Mouse (Mus musculus) ES-Bruce4 (cell line): Measurements from ENCODE around the gene Tspan4.

Experiments
- CTCF ChIP-seq: IDR thresholded peaks from one replicate; pipeline ENCODE4 v1.8.1; 2011; ENCODE audit warnings: low read depth, low read length
- EP300 ChIP-seq: IDR thresholded peaks from 2 replicates; pipeline ENCODE4 v1.6.1; 2011; ENCODE audit warnings: low read depth, low read length; ENCODE audit not compliant: insufficient read depth
- POLR2A ChIP-seq: IDR thresholded peaks from one replicate; pipeline ENCODE4 v1.8.1; 2011; ENCODE audit warnings: low read length; ENCODE audit not compliant: insufficient read depth

- TF ChIP-seq CTCF (no peak), EP300 (no peak), POLR2A (no peak)
Observed at GRCm38 (mm10) chr7:141525580-141525925, 50.5 kb downstream of the Tspan4 start.
